Mouse (Mus musculus) inflammation-experienced regulatory T-cells, adult 16 weeks (primary cell): ENCODE data around the gene Plpp6. TPM values are rescaled to one million over a fixed set of nuclear protein-coding genes. Genes with fewer than 3 reads are reported as not detected.

Experiments used
- polyA plus RNA-seq: library from polyadenylated mRNA; unstranded; fragments of 100-300 nt; shearing (Covaris generic); gene quantifications from one replicate; pipeline ENCODE4 v1.2.1, GENCODE M21; 2017

Gene Plpp6
- polyA plus RNA-seq = 1.0 TPM

DNA sequence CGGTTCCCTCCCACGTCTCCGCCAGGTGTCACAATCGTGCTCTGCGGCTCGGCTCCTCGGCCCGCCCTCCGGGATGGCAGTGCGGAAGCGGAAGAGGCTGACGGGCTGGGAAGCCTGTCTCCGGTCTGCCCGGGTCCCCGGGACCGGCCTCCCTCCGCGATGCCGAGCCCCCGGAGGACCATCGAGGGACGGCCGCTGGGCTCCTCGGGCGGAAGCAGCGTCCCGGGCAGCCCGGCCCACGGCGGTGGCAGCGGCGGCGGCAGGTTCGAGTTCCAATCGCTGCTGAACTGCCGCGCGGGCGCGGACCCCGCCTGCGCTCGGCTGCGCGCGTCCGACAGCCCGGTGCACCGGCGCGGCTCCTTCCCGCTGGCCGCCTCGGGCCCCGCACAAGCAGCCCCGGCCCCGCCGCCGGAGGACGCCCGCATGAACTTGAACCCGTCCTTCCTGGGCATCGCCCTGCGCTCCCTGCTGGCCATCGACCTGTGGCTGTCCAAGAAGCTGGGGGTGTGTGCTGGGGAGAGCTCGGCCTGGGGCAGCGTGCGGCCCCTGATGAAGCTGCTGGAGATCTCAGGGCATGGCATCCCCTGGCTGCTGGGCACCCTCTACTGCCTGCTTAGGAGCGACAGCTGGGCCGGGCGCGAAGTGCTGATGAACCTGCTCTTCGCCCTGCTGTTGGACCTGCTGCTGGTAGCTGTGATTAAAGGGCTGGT lies at the start of gene Plpp6:
Plpp6 (plus strand) TSS at position 112 of the 710 bp plus-strand sequence.

DNA sequence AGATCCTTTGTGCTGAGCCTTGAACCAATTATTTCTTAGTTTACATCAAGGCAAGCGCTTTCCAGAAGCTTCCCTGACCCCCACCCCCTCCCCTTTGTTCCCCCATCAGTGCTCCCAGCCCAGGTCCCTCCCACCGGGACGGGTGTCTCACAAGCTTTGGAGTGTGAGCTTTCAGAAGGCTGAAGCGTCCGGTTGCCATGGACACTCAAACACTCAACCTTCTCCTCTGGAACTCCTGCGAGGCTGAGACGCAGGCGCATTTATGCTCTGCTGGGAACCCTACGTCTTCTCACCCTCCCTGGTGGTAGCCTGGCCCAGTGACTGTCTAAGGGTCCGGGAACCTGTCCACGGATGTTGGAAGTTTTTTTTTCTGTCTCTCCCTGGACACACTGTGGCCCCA lies 3.9 kb downstream of the Plpp6 start, which contains the start of gene 4430402I18Rik:
4430402I18Rik (minus strand) TSS at position 149 of the 400 bp plus-strand sequence.

DNA sequence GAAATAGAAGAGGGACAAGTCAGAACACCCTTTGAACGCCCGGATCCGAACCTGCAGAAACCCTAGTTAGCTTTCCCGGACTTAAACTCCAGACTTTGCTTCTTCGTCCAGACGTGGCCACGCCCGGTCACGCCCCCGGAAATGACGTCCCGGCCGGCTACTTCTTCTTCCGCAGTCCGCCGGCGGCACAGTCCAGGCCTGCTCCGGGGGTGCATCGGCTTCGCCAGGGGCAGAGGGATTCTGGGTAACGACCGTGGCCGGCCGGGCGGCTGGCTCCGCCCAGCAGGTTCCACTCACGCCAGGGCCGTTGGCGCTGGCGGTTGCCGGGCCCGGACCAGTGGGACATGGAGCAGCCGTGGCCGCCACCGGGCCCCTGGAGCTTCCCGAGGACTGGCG lies 26.4 kb downstream of the Plpp6 start, which contains the start of gene Cdc37l1:
Cdc37l1 (plus strand) TSS at position 159 of the 396 bp plus-strand sequence.

Other genes with a start within 250 kb of the Plpp6 start
- not detected for gene Slc1a1, start 128.9 kb upstream of the Plpp6 start, polyA plus RNA-seq
- gene 4430402I18Rik, start 3.8 kb downstream of the Plpp6 start, polyA plus RNA-seq = 0.62 TPM
- gene Cdc37l1, start 26.4 kb downstream of the Plpp6 start, polyA plus RNA-seq = 60.5 TPM
- gene Ak3, start 84.0 kb downstream of the Plpp6 start, polyA plus RNA-seq = 24.1 TPM
- gene Rcl1, start 137.4 kb downstream of the Plpp6 start, polyA plus RNA-seq = 64.3 TPM